Mouse (Mus musculus) lung, adult 2 months (tissue): ENCODE measurements around the gene Amy1. TPM values are rescaled to one million over a fixed set of nuclear protein-coding genes. Genes with fewer than 3 reads are reported as not detected.
"Not testable (repeated sequence)": the region's sequence is repeated elsewhere in the genome, so short reads cannot be mapped to it uniquely, and the experiment has no call there.

ENCODE experiments used
- DNase-seq: peaks from one replicate; pipeline ENCODE4 v3.0.0; 2022
- H3K4me1 ChIP-seq: fragments of 200-500 bp; 2 replicates; pipeline ENCODE4 v1.6.1; 2011; ENCODE audit warnings: low read length; ENCODE audit not compliant: control insufficient read depth, insufficient read depth
- H3K4me3 ChIP-seq: fragments of 200-500 bp; replicated peaks from 2 replicates; pipeline ENCODE3; 2011; ENCODE audit warnings: low read depth, mild to moderate bottlenecking, control low read depth, low read length; ENCODE audit errors: extremely low read depth
- CTCF ChIP-seq: fragments of 200-500 bp; IDR thresholded peaks from 2 replicates; pipeline ENCODE4 v1.5.1; 2011; ENCODE audit warnings: mild to moderate bottlenecking, low read length, control low read depth; ENCODE audit not compliant: insufficient read depth
- POLR2A ChIP-seq: fragments of 200-500 bp; IDR thresholded peaks from 2 replicates; pipeline ENCODE4 v1.6.1; 2011; ENCODE audit warnings: low read depth, mild to moderate bottlenecking, control low read depth, low read length, borderline replicate concordance; ENCODE audit errors: extremely low read depth
- WGBS: fragments of 180-500 bp; shearing (Covaris S2); methylation state at CpG from one replicate; pipeline ENCODE4 v1.1.7; 2018; 5-methylcytosine and 5-hydroxymethylcytosine counted together
- polyA plus RNA-seq: library from polyadenylated mRNA; depleted of rRNA; stranded (reverse); fragments of >200 nt; gene quantifications from 2 replicates; pipeline ENCODE4 v1.2.3, GENCODE M21; 2012; rRNA removed

The Amy1 gene
- polyA plus RNA-seq, 1 experiment, result 2.5 TPM

DNA sequence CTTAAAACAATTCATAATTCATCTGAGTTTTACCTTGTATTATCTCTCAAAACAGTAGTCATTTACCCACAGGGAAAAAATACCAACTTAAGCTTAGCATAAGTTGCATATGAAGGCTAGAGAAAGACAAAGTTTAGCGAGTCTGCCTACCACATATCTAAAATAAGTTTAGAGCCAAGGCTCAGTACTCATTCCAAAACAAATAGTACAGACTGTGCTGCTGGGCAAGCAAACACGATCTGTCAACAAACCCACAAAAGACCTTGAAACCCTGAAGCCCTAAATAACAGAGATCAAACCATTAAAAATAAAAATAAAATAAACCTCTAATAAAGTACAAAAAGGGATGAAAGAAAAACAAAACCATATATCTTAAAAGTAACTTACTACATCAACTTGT lies 32.4 kb downstream of the Amy1 start:
- TF ChIP-seq CTCF (no peak), POLR2A (no peak)
- no peaks in the 10 kb centered on the region for H3K4me1 ChIP-seq
- DNase-seq, result no peak
- 44% methylated on average over 2 of the region's 2 CpGs for WGBS
- no peak overlapping the region for H3K4me3 ChIP-seq

DNA sequence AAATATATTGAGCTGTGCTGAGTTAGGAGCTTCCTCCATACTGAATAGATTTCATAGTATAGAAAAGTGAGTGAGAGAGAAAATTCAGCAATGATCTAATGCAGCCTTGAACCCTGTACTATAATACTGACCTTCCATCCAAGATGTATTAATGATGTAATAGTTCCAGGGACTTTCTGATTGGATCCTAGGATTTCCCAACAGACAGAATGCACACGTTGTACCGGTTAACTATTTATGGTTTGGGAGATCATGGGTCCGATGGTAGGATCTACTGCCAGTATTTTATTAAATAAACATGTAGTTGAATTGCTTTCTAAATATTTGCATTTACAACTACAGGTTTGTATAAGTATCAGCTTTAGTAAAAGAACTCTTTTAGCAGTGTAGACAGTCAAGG lies 34.3 kb downstream of the Amy1 start:
- Histone ChIP-seq H3K4me3 (no peak overlapping the region), H3K4me1 (no peaks in the 10 kb centered on the region)
- no peak for TF ChIP-seq CTCF
- TF ChIP-seq POLR2A, result no peak
- WGBS, result 57% methylated on average over 3 of the region's 3 CpGs
- DNase-seq, result no peak

- TF ChIP-seq POLR2A, result no peak
- no peak for TF ChIP-seq CTCF
- no peak for DNase-seq
- Histone ChIP-seq H3K4me3 (no peak overlapping the region), H3K4me1 (no peaks in the 10 kb centered on the region)
Measured at GRCm38 (mm10) chr3:113539692-113540091, 66.8 kb downstream of the Amy1 start.

- WGBS, result 89% methylated on average over 3 of the region's 3 CpGs
- DNase-seq, H3K4me3 ChIP-seq, H3K4me1 ChIP-seq: not testable (repeated sequence)
Measured at GRCm38 (mm10) chr3:113532328-113532727, 74.2 kb downstream of the Amy1 start, which contains the start of gene Amy2a1. Amy2a1 (minus strand) TSS chr3:113532428.

Other genes with a start within 250 kb of the Amy1 start
- gene Amy2a1, start 74.3 kb downstream of the Amy1 start, polyA plus RNA-seq, result not detected in 2 replicates
- 7.8 and 9.1 TPM in 2 replicates for gene Rnpc3, start 23.4 kb upstream of the Amy1 start, polyA plus RNA-seq